Mouse (Mus musculus) embryonic facial prominence, embryonic 10.5 days (tissue): ENCODE data around the gene Ankrd33b. TPM values are rescaled to one million over a fixed set of nuclear protein-coding genes. Genes with fewer than 3 reads are reported as not detected.

Source experiments
- DNase-seq: peaks from one replicate; pipeline ENCODE4 v3.0.0-alpha.2; 2017; ENCODE audit warnings: low spot score
- H3K27ac ChIP-seq: fragments of 300-500 bp; sonication (generic); replicated peaks from 2 replicates; pipeline ENCODE4 v1.5.1; 2016; ENCODE audit warnings: mild to moderate bottlenecking
- H3K27me3 ChIP-seq: fragments of 300-500 bp; sonication (generic); replicated peaks from 2 replicates; pipeline ENCODE4 v1.6.1; 2016; ENCODE audit warnings: low read depth, mild to moderate bottlenecking; ENCODE audit not compliant: poor library complexity, severe bottlenecking
- H3K36me3 ChIP-seq: fragments of 300-500 bp; sonication (generic); replicated peaks from 2 replicates; pipeline ENCODE4 v1.6.1; 2016; ENCODE audit warnings: mild to moderate bottlenecking, moderate library complexity
- H3K4me1 ChIP-seq: fragments of 300-500 bp; sonication (generic); 2 replicates; pipeline ENCODE4 v1.6.1; 2016
- H3K4me3 ChIP-seq: fragments of 300-500 bp; sonication (generic); 2 replicates; pipeline ENCODE4 v1.5.1; 2016; ENCODE audit warnings: mild to moderate bottlenecking, moderate library complexity
- H3K9me3 ChIP-seq: fragments of 300-500 bp; sonication (generic); 2 replicates; pipeline ENCODE4 v1.6.1; 2016; ENCODE audit warnings: mild to moderate bottlenecking
- WGBS: fragments of 180-500 bp; shearing (Covaris S2); methylation state at CpG from one replicate; pipeline ENCODE4 v1.1.7; 2016; 5-methylcytosine and 5-hydroxymethylcytosine counted together
- polyA plus RNA-seq: library from polyadenylated mRNA; unstranded; fragments of >200 nt; fragmentation: Nextera tagmentation; extraction: Ambion mirVana; gene quantifications from 2 replicates; pipeline ENCODE4 v1.2.1, GENCODE M21; 2016

Ankrd33b gene
- polyA plus RNA-seq, 1 experiment from 2014 or later, result 0.67 TPM

GRCm38 (mm10) chr15:31252590-31253311 lies 114.8 kb downstream of the Ankrd33b start:
- Histone ChIP-seq H3K36me3 (no peaks in the 10 kb centered on the region), H3K27ac (no peak overlapping the region), H3K4me1 (peaks cover 42% of the 10 kb centered on the region), H3K4me3 (no peak overlapping the region), H3K27me3 (no peaks in the 10 kb centered on the region), H3K9me3 (no peaks in the 10 kb centered on the region)
- no peak for DNase-seq
- WGBS, result 85% methylated on average over 16 of the region's 16 CpGs

- H3K27me3 ChIP-seq, result no peaks in the 10 kb centered on the region
- 78% methylated on average over 6 of the region's 6 CpGs for WGBS
- H3K4me3 ChIP-seq, result no peak overlapping the region
- peaks cover 47% of the 10 kb centered on the region for H3K4me1 ChIP-seq
- no peak for DNase-seq
- no peaks in the 10 kb centered on the region for H3K9me3 ChIP-seq
- H3K36me3 ChIP-seq, result no peaks in the 10 kb centered on the region
- 0 out of 2 replicates have a peak overlapping the region, but pooled peaks have one; percentile 4 for H3K27ac ChIP-seq
Measured at GRCm38 (mm10) chr15:31251189-31251588, 116.3 kb downstream of the Ankrd33b start.

GRCm38 (mm10) chr15:31250676-31251075 lies 116.8 kb downstream of the Ankrd33b start:
- Histone ChIP-seq H3K9me3 (no peaks in the 10 kb centered on the region), H3K4me1 (peaks cover 47% of the 10 kb centered on the region), H3K27me3 (no peaks in the 10 kb centered on the region), H3K36me3 (no peaks in the 10 kb centered on the region), H3K4me3 (no peak overlapping the region), H3K27ac (no peak overlapping the region; the same call in 1 of the 2 replicates)
- WGBS, result 62% methylated on average over 3 of the region's 3 CpGs
- DNase-seq, result no peak

GRCm38 (mm10) chr15:31250027-31250426 lies 117.5 kb downstream of the Ankrd33b start:
- no peak for DNase-seq
- H3K4me1 ChIP-seq, result peaks cover 47% of the 10 kb centered on the region
- WGBS, result 82% methylated on average over 2 of the region's 2 CpGs
- H3K27ac ChIP-seq, result no peak overlapping the region; the same call in 1 of the 2 replicates
- H3K27me3 ChIP-seq, result no peaks in the 10 kb centered on the region
- no peaks in the 10 kb centered on the region for H3K9me3 ChIP-seq
- no peaks in the 10 kb centered on the region for H3K36me3 ChIP-seq
- no peak overlapping the region for H3K4me3 ChIP-seq

GRCm38 (mm10) chr15:31248882-31249281 lies 118.6 kb downstream of the Ankrd33b start:
- WGBS, result 46% methylated on average over 7 of the region's 7 CpGs
- Histone ChIP-seq H3K36me3 (no peaks in the 10 kb centered on the region), H3K27ac (peak overlapping the region; percentile 66), H3K27me3 (no peaks in the 10 kb centered on the region), H3K4me3 (no peak overlapping the region), H3K4me1 (peaks cover 45% of the 10 kb centered on the region), H3K9me3 (no peaks in the 10 kb centered on the region)
- DNase-seq, result peak; percentile 57

- DNase-seq, result no peak
- peaks cover 7% of the 10 kb centered on the region for H3K36me3 ChIP-seq
- no peaks in the 10 kb centered on the region for H3K27me3 ChIP-seq
- 75% methylated on average over 9 of the region's 9 CpGs for WGBS
- peaks cover 1% of the 10 kb centered on the region; the same call in 1 of the 2 replicates for H3K9me3 ChIP-seq
- H3K4me1 ChIP-seq, result peaks cover 40% of the 10 kb centered on the region
- H3K4me3 ChIP-seq, result no peak overlapping the region
- H3K27ac ChIP-seq, result 0 out of 2 replicates have a peak overlapping the region, but pooled peaks have one; percentile 30
Measured at GRCm38 (mm10) chr15:31247035-31247434, 120.5 kb downstream of the Ankrd33b start.

- 76% methylated on average over 9 of the region's 9 CpGs for WGBS
- Histone ChIP-seq H3K4me1 (peaks cover 39% of the 10 kb centered on the region), H3K4me3 (no peak overlapping the region), H3K27ac (no peak overlapping the region), H3K36me3 (peaks cover 18% of the 10 kb centered on the region), H3K9me3 (peaks cover 7% of the 10 kb centered on the region; the same call in 1 of the 2 replicates), H3K27me3 (no peaks in the 10 kb centered on the region)
- DNase-seq, result no peak
Measured at GRCm38 (mm10) chr15:31245934-31246333, 121.6 kb downstream of the Ankrd33b start.

- no peaks in the 10 kb centered on the region for H3K27me3 ChIP-seq
- no peak overlapping the region for H3K27ac ChIP-seq
- no peak for DNase-seq
- H3K9me3 ChIP-seq, result peaks cover 7% of the 10 kb centered on the region; the same call in 1 of the 2 replicates
- peaks cover 31% of the 10 kb centered on the region for H3K4me1 ChIP-seq
- WGBS, result 94% methylated on average over 17 of the region's 17 CpGs
- H3K4me3 ChIP-seq, result no peak overlapping the region
- peaks cover 27% of the 10 kb centered on the region for H3K36me3 ChIP-seq
Measured at GRCm38 (mm10) chr15:31244696-31245445, 122.7 kb downstream of the Ankrd33b start.

GRCm38 (mm10) chr15:31243260-31243659 lies 124.3 kb downstream of the Ankrd33b start:
- 86% methylated on average over 10 of the region's 10 CpGs for WGBS
- peaks cover 7% of the 10 kb centered on the region; the same call in 1 of the 2 replicates for H3K9me3 ChIP-seq
- H3K4me1 ChIP-seq, result peaks cover 27% of the 10 kb centered on the region
- no peak overlapping the region for H3K27ac ChIP-seq
- H3K27me3 ChIP-seq, result no peaks in the 10 kb centered on the region
- no peak overlapping the region for H3K4me3 ChIP-seq
- peaks cover 27% of the 10 kb centered on the region for H3K36me3 ChIP-seq
- no peak for DNase-seq

Other genes starting within 250 kb of the Ankrd33b start
- 45.7 and 46.6 TPM in 2 replicates for gene Dap, start 143.4 kb downstream of the Ankrd33b start, polyA plus RNA-seq
- 3.8 and 4.2 TPM in 2 replicates for gene Ropn1l, start 86.0 kb upstream of the Ankrd33b start, polyA plus RNA-seq
- 38.9 and 39.8 TPM in 2 replicates for gene March6, start 163.3 kb upstream of the Ankrd33b start, polyA plus RNA-seq
- gene Cmbl, start 197.7 kb upstream of the Ankrd33b start, polyA plus RNA-seq, result 2.3 and 2.5 TPM in 2 replicates
- 782 and 839 TPM in 2 replicates for gene Cct5, start 234.1 kb upstream of the Ankrd33b start, polyA plus RNA-seq
- gene Fam173b, start 234.1 kb upstream of the Ankrd33b start, polyA plus RNA-seq, result 13.4 and 14.7 TPM in 2 replicates